Comparison of ENCODE assay signal across 9 mouse cellular contexts in the genomic region with DNA sequence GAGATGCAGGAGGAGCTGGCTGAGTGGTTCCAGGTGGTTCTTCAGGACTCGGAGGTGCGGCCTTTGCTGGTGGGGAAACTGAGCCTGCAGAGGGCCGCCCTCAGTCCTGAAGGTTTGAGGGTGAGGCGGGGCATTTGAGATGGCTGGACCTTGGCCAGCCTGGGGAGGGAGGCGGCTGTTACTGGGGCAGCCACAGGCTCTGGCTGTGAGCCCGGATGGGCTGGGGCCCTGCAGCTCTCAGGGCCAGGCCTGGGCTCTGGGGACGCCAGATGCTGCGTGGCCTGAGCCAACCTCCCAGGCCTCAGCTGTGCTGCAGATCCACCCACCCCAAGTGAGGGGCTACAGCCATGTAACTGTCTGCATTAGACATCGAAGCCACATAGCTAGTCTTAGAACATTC. TPM values are rescaled to one million over a fixed set of nuclear protein-coding genes. Genes with fewer than 3 reads are reported as not detected.
DNase-seq lines count a peak whose midpoint lies in the region; ATAC-seq lines count a peak whose summit lies in the region.
"Had no signal": no experiment of that assay in that cellular context is flagged by ENCODE, and none has a peak within 500 bp of the region (broad histone marks: within the 10 kb centered on the region; RNA-seq: fewer than 3 reads in every experiment).

No protein-coding gene starts in this region.

- peaks cover 20% of the 10 kb centered on the region for H3K36me3 ChIP-seq in heart, embryonic 16.5 days (ENCODE audit: control insufficient read depth, insufficient read depth)

- H3K27ac ChIP-seq in heart, embryonic 16.5 days (ENCODE audit: low read length): peak overlapping the region; percentile 58

- peak overlapping the region; percentile 2 for H3K4me2 ChIP-seq in heart, embryonic 16.5 days (ENCODE audit: low read depth, low read length)

- peak; percentile 82 for DNase-seq in urinary bladder, postnatal 14 days (ENCODE audit: low spot score)
- DNase-seq in urinary bladder, postnatal 10 days (ENCODE audit: low spot score): no peak
- DNase-seq in kidney, postnatal 10 days: peak; percentile 91
- DNase-seq in lung, postnatal 36 days: peak; percentile 88
- DNase-seq in urinary bladder, postnatal 25 days (ENCODE audit: low spot score): peak; percentile 64
- DNase-seq in embryo, embryonic 10.5 days (ENCODE audit: low spot score): no peak

- no peak overlapping the region for H3K4me3 ChIP-seq in heart, embryonic 16.5 days (ENCODE audit: low read length)

- peaks cover 34% of the 10 kb centered on the region for H3K4me1 ChIP-seq in heart, embryonic 16.5 days (ENCODE audit: control insufficient read depth, insufficient read depth, low read length)

- WGBS in heart, embryonic 16.5 days: 32% methylated on average over 9 of the region's 9 CpGs

- H3K27me3 ChIP-seq in heart, embryonic 16.5 days (ENCODE audit: control insufficient read depth, insufficient read depth, low read length): no peaks in the 10 kb centered on the region

- 0 out of 2 replicates have a peak, but pooled peaks have one; percentile 12 for ATAC-seq in erythroblast, adult 5-6 weeks (replicated peaks; ENCODE audit: low FRiP score, poor library complexity, severe bottlenecking)
- ATAC-seq in heart, embryonic 16.5 days (replicated peaks; ENCODE audit: extremely low read depth, insufficient read depth, low FRiP score): peak; percentile 29

- H3K9ac ChIP-seq in heart, embryonic 16.5 days (ENCODE audit: low read length): peak overlapping the region; percentile 52

- no peaks in the 10 kb centered on the region for H3K9me3 ChIP-seq in heart, embryonic 16.5 days (replicated peaks; ENCODE audit: control insufficient read depth, low read length)

RNA-seq across cellular contexts. Expression of a gene that starts 2.7 kb away (rescaled TPM):
- 4.8 and 12.1 TPM in 2 replicates for total RNA-seq in erythroblast, adult 5-6 weeks (2015; ENCODE audit: low replicate concordance)
- total RNA-seq in erythroblast, adult 5-6 weeks (2017; ENCODE audit: low replicate concordance): 5.9 and 6.3 TPM in 2 replicates
- polyA plus RNA-seq in heart, embryonic 16.5 days (2015; fragmentation: Nextera tagmentation; extraction: Ambion mirVana): 42.1 and 43.3 TPM in 2 replicates

RNA-seq across cellular contexts. Expression of a gene that starts 13.1 kb away (rescaled TPM):
- total RNA-seq in erythroblast, adult 5-6 weeks (2015; ENCODE audit: low replicate concordance): 8.2 and 9.6 TPM in 2 replicates
- total RNA-seq in erythroblast, adult 5-6 weeks (2017; ENCODE audit: low replicate concordance): 3.8 and 6.4 TPM in 2 replicates
- polyA plus RNA-seq in heart, embryonic 16.5 days (2015; fragmentation: Nextera tagmentation; extraction: Ambion mirVana): 44.0 and 50.5 TPM in 2 replicates

RNA-seq across cellular contexts. Expression of a gene that starts 19.4 kb away (rescaled TPM):
- total RNA-seq in erythroblast, adult 5-6 weeks (2015; ENCODE audit: low replicate concordance): not detected in 2 replicates
- total RNA-seq in erythroblast, adult 5-6 weeks (2017; ENCODE audit: low replicate concordance): 1.5 TPM in 1 of 2 replicates, not detected in the other
- 29.1 and 30.0 TPM in 2 replicates for polyA plus RNA-seq in heart, embryonic 16.5 days (2015; fragmentation: Nextera tagmentation; extraction: Ambion mirVana)

RNA-seq across cellular contexts. Expression of a gene that starts 31.0 kb away (rescaled TPM):
- 21.7 and 29.2 TPM in 2 replicates for total RNA-seq in erythroblast, adult 5-6 weeks (2015; ENCODE audit: low replicate concordance)
- total RNA-seq in erythroblast, adult 5-6 weeks (2017; ENCODE audit: low replicate concordance): 3.9 and 5.4 TPM in 2 replicates
- 7.3 and 9.3 TPM in 2 replicates for polyA plus RNA-seq in heart, embryonic 16.5 days (2015; fragmentation: Nextera tagmentation; extraction: Ambion mirVana)

RNA-seq across cellular contexts. Expression of a gene that starts 34.4 kb away (rescaled TPM):
- total RNA-seq in erythroblast, adult 5-6 weeks (2015; ENCODE audit: low replicate concordance): not detected in 2 replicates
- total RNA-seq in erythroblast, adult 5-6 weeks (2017; ENCODE audit: low replicate concordance): 0.14 and 0.51 TPM in 2 replicates
- polyA plus RNA-seq in heart, embryonic 16.5 days (2015; fragmentation: Nextera tagmentation; extraction: Ambion mirVana): 0.77 and 1.6 TPM in 2 replicates
- polyA plus RNA-seq: limb, embryonic 11.5 days had no signal

Comparison
In these comparisons a context has a peak if more than half of its experiments do, and no peak if none do; other contexts are left out.
1. DNase-seq: peak in urinary bladder, postnatal 14 days (single experiment), kidney, postnatal 10 days (single experiment), lung, postnatal 36 days (single experiment) and urinary bladder, postnatal 25 days (single experiment); none in urinary bladder, postnatal 10 days (single experiment) and embryo, embryonic 10.5 days (single experiment).